Mouse (Mus musculus) embryonic facial prominence, embryonic 13.5 days (tissue): ENCODE measurements around the gene Qrsl1. TPM values are rescaled to one million over a fixed set of nuclear protein-coding genes. Genes with fewer than 3 reads are reported as not detected.
A peak's percentile ranks its signal among the peaks of the same experiment; 100 is the strongest.
"Not testable (repeated sequence)": the region's sequence is repeated elsewhere in the genome, so short reads cannot be mapped to it uniquely, and the experiment has no call there.

ENCODE experiments used
- ATAC-seq: fragments of 200-750 bp; cut with Nextera tagmentation; 2 replicates; pipeline ENCODE4 v1.8.0; 2017; ENCODE audit warnings: low read depth; ENCODE audit not compliant: insufficient number of reproducible peaks, insufficient read depth, low FRiP score, low TSS enrichment
- H3K27ac ChIP-seq: fragments of 300-500 bp; sonication (generic); 2 replicates; pipeline ENCODE4 v1.5.1; 2015; ENCODE audit warnings: moderate library complexity, mild to moderate bottlenecking, inconsistent platforms
- H3K27me3 ChIP-seq: fragments of 300-500 bp; sonication (generic); 2 replicates; pipeline ENCODE4 v1.6.1; 2015; ENCODE audit warnings: mild to moderate bottlenecking, inconsistent platforms
- H3K36me3 ChIP-seq: fragments of 300-500 bp; sonication (generic); 2 replicates; pipeline ENCODE4 v1.6.1; 2015; ENCODE audit warnings: mild to moderate bottlenecking, inconsistent platforms
- H3K4me1 ChIP-seq: fragments of 300-500 bp; sonication (generic); 2 replicates; pipeline ENCODE4 v1.6.1; 2015; ENCODE audit warnings: inconsistent platforms
- H3K4me2 ChIP-seq: fragments of 300-500 bp; sonication (generic); 2 replicates; pipeline ENCODE4 v1.6.1; 2015; ENCODE audit warnings: moderate library complexity, mild to moderate bottlenecking, inconsistent platforms
- H3K4me3 ChIP-seq: fragments of 300-500 bp; sonication (generic); 2 replicates; pipeline ENCODE4 v1.5.1; 2015; ENCODE audit warnings: mild to moderate bottlenecking, inconsistent platforms
- H3K9ac ChIP-seq: fragments of 300-500 bp; sonication (generic); 2 replicates; pipeline ENCODE4 v1.6.1; 2015; ENCODE audit warnings: mild to moderate bottlenecking, inconsistent platforms
- H3K9me3 ChIP-seq: fragments of 300-500 bp; sonication (generic); 2 replicates; pipeline ENCODE4 v1.6.1; 2016; ENCODE audit warnings: inconsistent platforms
- WGBS: fragments of 180-500 bp; shearing (Covaris S2); methylation state at CpG from one replicate; pipeline ENCODE4 v1.1.7; 2015; ENCODE audit warnings: mixed read lengths; 5-methylcytosine and 5-hydroxymethylcytosine counted together
- polyA plus RNA-seq: library from polyadenylated mRNA; unstranded; fragments of >200 nt; fragmentation: Nextera tagmentation; extraction: Ambion mirVana; gene quantifications from 2 replicates; pipeline ENCODE4 v1.2.1, GENCODE M21; 2015

The Qrsl1 gene
- 21.2 and 24.2 TPM in 2 replicates for polyA plus RNA-seq

DNA sequence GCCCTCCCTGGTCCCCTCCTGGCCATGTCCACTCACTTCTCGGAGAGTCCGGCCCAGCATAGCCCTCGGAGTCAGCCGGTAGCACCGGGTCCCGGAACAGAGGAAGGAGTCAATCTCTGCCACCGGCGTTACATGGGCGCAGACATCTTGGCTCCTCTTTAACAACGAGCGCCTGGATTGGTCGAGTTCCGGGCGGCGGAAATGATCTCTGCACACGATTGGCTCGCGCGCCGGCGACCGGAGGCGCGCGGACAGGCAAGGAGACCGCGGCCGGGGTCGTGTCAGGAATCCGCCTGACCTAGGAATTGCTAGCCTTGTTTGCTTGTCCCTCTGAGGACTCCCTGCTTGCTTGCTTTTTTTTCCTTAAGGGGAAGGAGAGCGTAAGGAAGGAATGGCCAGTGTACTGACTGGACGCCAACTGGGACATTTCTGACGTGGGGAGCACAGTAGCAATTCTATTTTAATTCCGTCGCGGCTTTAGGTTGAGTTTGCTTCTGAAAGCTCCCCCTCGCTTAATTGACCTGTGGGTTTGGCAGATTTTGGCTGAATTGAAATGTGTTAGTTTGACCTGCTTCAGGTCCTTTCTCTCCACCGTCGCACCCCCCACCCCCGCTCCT, at the start of gene Qrsl1, which contains the start of gene Rtn4ip1:
Gene Qrsl1, minus strand, starts transcription at position 168 of the 617 bp plus-strand sequence.
Gene Rtn4ip1, plus strand, starts transcription at position 230 of the 617 bp plus-strand sequence.
- Histone ChIP-seq H3K4me3 (peak within 1 kb of the TSS; percentile 80), H3K27me3 (no peaks in the 10 kb centered on the region), H3K9me3 (no peaks in the 10 kb centered on the region), H3K9ac (peak within 1 kb of the TSS; percentile 76), H3K4me2 (peak within 1 kb of the TSS; percentile 77), H3K36me3 (no peaks in the 10 kb centered on the region), H3K27ac (peak within 1 kb of the TSS; percentile 62), H3K4me1 (peaks cover 9% of the 10 kb centered on the region)
- peak; percentile 95 for ATAC-seq
- 1% methylated on average over 40 of the region's 40 CpGs for WGBS

DNA sequence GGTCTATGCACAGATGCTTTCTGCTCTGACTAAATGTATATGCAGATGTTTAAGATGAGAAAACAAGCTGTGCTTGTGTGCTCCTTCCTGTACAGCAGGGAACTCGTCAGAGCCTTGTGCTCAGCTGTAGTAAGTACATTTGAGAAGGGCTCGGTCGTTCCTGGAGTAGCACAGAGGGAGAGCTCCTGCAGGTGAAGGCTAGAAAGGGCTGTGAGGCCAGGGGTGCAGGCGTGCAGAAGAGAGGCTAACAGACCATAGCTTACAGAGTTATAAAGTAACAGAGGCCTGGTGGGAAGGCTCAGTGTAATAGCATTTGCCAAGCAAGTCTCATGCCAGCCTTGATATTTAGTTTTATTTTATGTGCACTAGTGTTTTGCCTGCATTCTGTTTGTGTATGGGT, 43.9 kb upstream of the Qrsl1 start:
- no peak for ATAC-seq
- Histone ChIP-seq H3K9ac (no peak overlapping the region), H3K9me3 (no peaks in the 10 kb centered on the region), H3K4me3 (no peak overlapping the region), H3K4me2 (no peak overlapping the region), H3K27ac (no peak overlapping the region), H3K36me3 (peaks cover 18% of the 10 kb centered on the region), H3K27me3 (no peaks in the 10 kb centered on the region), H3K4me1 (no peaks in the 10 kb centered on the region)
- WGBS, result 77% methylated on average over 4 of the region's 4 CpGs

DNA sequence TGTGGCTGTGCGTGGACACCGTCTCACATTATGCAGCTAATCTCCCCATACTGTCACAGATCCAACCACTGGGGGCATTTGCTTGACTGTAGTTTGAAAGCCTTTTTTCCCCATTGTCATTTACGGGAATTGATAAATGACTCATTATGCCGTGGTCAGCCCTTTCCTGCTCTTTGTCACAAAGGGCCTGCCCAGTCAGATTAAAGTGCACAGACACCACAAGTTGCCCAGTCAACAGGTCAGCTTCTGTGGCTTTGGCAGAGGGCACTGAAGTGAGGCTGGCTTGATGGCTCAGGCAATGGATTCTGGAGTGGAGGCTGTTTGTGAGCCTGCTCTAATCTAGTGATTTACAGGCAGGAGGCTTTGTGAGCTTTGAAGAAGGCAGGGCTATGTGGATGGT, 42.2 kb upstream of the Qrsl1 start:
- ATAC-seq, result no peak

DNA sequence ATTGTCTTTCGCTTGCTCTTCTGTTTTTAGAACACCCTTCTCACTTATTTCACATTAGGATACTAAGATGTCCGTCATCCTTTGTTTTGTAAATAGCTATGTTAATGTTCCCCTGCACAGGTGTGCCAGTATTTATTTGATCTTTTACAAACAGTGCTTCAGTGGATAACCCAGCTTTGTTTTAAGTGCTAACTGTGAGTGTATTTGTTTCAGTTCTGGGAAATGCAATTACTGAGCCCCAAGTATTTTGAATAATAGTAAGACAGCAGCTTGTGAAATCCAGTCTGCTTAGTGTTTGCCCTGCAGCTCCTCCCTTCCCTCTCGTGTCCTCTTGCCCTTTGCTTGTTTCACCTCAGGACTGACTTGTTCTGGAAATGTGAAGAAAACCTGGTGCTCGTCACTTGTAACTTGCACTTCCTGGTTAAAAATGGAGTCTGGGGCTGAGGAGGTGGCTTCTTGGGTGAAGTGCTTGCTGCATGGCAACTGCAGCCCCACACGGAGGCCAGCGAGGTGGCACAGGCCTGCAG, 37.7 kb upstream of the Qrsl1 start:
- Histone ChIP-seq H3K9me3 (no peaks in the 10 kb centered on the region), H3K36me3 (0 out of 2 replicates have a peak, but pooled peaks cover 7% of the 10 kb centered on the region), H3K4me3 (no peak overlapping the region), H3K4me2 (no peak overlapping the region), H3K27me3 (no peaks in the 10 kb centered on the region), H3K9ac (no peak overlapping the region), H3K4me1 (no peaks in the 10 kb centered on the region), H3K27ac (no peak overlapping the region)
- no peak for ATAC-seq
- WGBS, result 79% methylated on average over 6 of the region's 6 CpGs

More for the DNA sequence above, 42.2 kb upstream of the Qrsl1 start:
- no peaks in the 10 kb centered on the region for H3K9me3 ChIP-seq
- H3K27ac ChIP-seq, result no peak overlapping the region
- no peaks in the 10 kb centered on the region for H3K4me1 ChIP-seq
- WGBS, result 70% methylated on average over 4 of the region's 4 CpGs
- no peak overlapping the region for H3K9ac ChIP-seq
- no peak overlapping the region for H3K4me2 ChIP-seq
- no peak overlapping the region for H3K4me3 ChIP-seq
- peaks cover 15% of the 10 kb centered on the region for H3K36me3 ChIP-seq
- no peaks in the 10 kb centered on the region for H3K27me3 ChIP-seq

DNA sequence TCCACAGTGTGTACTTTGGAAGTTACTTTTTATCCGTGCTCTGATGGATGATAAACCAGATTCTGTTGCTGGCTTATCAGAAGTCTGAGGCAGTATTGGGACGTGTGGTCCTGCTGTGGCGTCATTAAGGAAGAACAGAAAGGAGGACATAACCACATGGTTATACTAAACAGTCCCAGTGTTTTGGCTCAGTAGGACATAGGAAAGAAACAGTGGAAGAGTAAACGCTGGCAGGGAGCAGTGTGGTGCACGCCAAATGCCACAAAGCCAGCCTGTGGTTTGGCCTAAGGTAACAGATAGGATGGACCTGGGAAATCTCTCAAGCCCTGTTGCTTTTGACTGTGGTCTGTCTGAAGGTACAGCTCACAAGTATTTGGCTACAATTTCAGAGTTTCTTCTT, 27.1 kb upstream of the Qrsl1 start:
- no peak overlapping the region for H3K4me3 ChIP-seq
- 69% methylated on average over 5 of the region's 5 CpGs for WGBS
- ATAC-seq, result no peak
- no peak overlapping the region for H3K4me2 ChIP-seq
- no peaks in the 10 kb centered on the region for H3K4me1 ChIP-seq
- no peak overlapping the region for H3K9ac ChIP-seq
- H3K9me3 ChIP-seq, result no peaks in the 10 kb centered on the region
- H3K27me3 ChIP-seq, result no peaks in the 10 kb centered on the region
- H3K27ac ChIP-seq, result no peak overlapping the region
- H3K36me3 ChIP-seq, result peaks cover 4% of the 10 kb centered on the region; the same call in 1 of the 2 replicates

DNA sequence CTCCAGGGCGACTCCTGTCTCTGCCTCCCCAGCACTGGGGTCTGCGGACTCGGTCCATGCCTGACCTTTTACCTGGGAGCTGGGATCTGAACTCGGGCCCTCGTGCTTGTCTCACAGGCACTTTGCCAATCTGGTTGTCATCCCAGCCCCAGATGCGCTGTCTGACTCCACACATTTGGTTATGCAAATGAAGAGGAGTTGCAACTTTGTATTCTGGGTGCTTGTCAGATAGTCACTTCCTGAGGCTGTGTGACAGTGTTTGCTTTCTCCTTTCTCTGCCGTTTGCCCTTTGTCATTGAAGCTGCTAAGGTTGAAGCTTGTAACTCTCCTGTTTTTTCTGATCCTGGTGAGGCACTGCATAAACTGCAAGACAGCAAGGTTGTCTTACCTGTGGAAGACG, 26.2 kb upstream of the Qrsl1 start:
- ATAC-seq, result no peak
- Histone ChIP-seq H3K4me3 (no peak overlapping the region), H3K27me3 (no peaks in the 10 kb centered on the region), H3K36me3 (peaks cover 8% of the 10 kb centered on the region), H3K9ac (no peak overlapping the region), H3K4me1 (no peaks in the 10 kb centered on the region), H3K9me3 (no peaks in the 10 kb centered on the region), H3K27ac (no peak overlapping the region), H3K4me2 (no peak overlapping the region)
- 85% methylated on average over 8 of the region's 8 CpGs for WGBS

DNA sequence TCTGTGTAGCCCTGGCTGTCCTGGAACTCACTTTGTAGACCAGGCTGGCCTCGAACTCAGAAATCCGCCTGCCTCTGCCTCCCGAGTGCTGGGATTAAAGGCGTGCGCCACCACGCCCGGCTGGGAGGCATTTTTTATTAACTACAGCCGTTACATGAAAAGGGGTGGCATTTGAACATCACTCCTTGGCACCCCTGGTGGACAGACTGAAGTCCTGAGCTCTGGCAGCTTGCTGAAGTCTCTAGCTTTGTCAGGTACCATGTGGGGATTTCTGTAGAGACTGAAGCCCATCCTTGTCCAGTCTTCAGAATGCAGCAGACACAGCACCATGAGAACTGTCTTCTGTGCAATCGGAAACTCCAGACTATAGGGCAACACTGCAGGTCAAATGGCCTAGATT, 24.2 kb upstream of the Qrsl1 start:
- not testable (repeated sequence) for H3K9ac ChIP-seq, H3K27me3 ChIP-seq, H3K4me1 ChIP-seq, H3K36me3 ChIP-seq, H3K4me3 ChIP-seq, H3K4me2 ChIP-seq, ATAC-seq, H3K9me3 ChIP-seq, H3K27ac ChIP-seq
- WGBS, result 91% methylated on average over 9 of the region's 9 CpGs

DNA sequence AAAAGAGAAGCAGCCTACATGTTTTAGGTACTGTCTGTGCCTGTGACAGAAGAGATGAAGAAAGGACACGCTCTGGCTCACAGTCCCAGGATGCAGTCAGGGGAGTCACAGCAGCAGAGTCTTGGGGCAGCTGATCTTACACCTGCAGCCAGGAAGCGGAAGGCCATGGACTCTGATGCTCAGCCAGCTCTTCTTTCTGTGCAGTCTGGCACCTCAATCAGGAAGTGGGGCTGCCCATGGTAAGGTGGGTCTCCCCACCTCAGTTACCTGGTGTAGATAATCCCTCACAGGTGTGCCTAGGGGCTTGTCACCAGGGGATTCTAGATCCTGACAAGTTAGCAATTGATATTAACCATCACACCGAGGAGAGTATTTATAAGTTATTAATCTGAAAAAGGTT, 21.6 kb upstream of the Qrsl1 start:
- Histone ChIP-seq H3K9ac (no peak overlapping the region), H3K36me3 (peaks cover 4% of the 10 kb centered on the region; the same call in 1 of the 2 replicates), H3K4me3 (no peak overlapping the region), H3K27me3 (no peaks in the 10 kb centered on the region), H3K4me2 (no peak overlapping the region), H3K9me3 (no peaks in the 10 kb centered on the region), H3K4me1 (no peaks in the 10 kb centered on the region), H3K27ac (no peak overlapping the region)
- ATAC-seq, result no peak
- WGBS, result 92% methylated on average over 3 of the region's 3 CpGs

DNA sequence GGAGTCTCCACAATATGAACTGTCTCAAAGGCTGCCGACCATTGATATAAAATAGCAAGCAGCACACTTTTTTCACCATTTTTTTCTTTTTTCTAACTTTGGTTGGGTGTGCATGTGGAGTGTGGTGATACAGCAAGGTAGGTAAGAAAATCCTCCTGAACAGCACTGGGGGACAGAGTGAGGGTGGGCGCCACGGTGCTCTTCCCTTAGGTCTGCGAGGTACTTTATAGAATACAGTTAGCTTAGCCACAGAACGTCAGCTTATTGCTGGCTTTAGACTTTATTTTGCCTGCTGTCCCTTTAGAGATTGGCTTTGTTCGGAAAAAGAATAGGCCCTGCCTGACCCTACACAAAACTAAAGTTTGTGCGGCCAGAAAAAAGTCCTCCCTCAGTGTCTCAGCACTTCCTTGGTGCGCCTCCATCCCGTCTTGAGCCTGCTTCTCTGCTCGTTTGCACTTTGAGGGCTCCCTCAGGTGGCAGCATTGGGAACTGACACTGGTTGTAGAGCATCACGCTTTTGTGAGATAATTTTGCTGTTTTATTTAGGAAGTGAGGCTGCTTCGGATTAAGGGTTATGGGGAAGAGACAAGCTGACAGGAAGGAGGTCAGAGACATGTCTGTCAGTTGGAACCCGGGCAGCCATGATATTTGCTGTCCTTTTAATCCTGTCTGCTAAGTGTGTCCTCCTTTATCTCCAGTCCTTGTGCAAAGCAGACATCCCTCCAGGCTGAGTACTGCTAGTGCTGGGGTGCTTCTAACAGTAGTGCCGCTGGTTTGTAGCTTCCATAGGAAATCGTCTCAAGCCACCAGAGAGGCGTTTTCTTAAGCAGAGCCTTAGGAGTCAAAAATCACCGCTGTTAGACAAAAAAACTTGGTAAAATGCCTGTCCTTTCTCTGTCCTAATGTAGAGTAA, 17.4 kb upstream of the Qrsl1 start:
- WGBS, result 35% methylated on average over 17 of the region's 17 CpGs
- H3K36me3 ChIP-seq, result peaks cover 4% of the 10 kb centered on the region; the same call in 1 of the 2 replicates
- H3K27me3 ChIP-seq, result no peaks in the 10 kb centered on the region
- no peak overlapping the region for H3K4me2 ChIP-seq
- no peak for ATAC-seq
- no peaks in the 10 kb centered on the region for H3K4me1 ChIP-seq
- H3K27ac ChIP-seq, result no peak overlapping the region
- no peaks in the 10 kb centered on the region for H3K9me3 ChIP-seq
- no peak overlapping the region for H3K4me3 ChIP-seq
- H3K9ac ChIP-seq, result no peak overlapping the region

DNA sequence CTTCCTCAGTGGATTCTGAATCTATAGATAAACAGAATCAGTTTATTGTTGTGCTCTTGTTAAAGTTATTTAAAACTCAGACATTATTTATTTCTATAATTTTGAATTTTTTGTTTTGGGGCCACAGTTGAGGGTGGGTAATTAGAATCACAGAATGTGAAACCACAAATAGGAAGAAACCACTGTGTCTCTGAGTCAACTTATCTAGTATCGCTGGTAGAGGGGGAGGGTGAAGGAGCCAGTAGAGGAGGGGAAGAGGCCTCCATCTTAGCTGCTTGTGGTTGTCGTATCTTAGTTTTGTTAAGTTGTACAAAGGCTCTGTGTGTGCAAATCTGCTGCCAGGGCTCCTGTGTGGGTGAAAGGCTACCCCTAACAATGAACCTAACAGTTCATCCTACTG, 15.2 kb upstream of the Qrsl1 start:
- Histone ChIP-seq H3K4me1 (no peaks in the 10 kb centered on the region), H3K27ac (no peak overlapping the region), H3K4me2 (no peak overlapping the region), H3K9me3 (no peaks in the 10 kb centered on the region), H3K4me3 (no peak overlapping the region), H3K9ac (no peak overlapping the region), H3K27me3 (no peaks in the 10 kb centered on the region), H3K36me3 (no peaks in the 10 kb centered on the region)
- ATAC-seq, result no peak
- 70% methylated on average over 2 of the region's 2 CpGs for WGBS

DNA sequence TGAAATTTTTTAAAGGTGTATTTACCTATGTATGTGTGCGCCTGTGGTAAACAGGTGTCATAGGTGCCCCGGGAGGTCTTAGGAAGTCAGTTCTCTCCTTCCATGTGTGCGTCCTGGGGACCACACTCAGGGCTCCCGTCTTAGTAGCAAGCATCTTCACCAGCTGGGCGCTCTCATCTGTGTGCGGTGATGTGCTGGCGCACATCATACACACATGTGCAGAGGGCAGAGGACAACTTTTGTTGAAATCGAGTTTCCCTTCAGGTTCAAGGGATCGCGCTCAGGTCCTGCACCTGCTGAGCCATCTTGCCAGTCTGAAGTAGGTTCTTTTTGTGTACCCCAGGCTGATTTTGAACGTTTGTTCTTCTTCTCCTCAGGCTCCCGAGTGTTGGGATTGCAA, 14.6 kb upstream of the Qrsl1 start:
- 85% methylated on average over 12 of the region's 12 CpGs for WGBS
- H3K4me3 ChIP-seq, result no peak overlapping the region
- no peaks in the 10 kb centered on the region for H3K27me3 ChIP-seq
- H3K36me3 ChIP-seq, result no peaks in the 10 kb centered on the region
- no peaks in the 10 kb centered on the region for H3K4me1 ChIP-seq
- no peak for ATAC-seq
- H3K9me3 ChIP-seq, result no peaks in the 10 kb centered on the region
- H3K27ac ChIP-seq, result no peak overlapping the region
- no peak overlapping the region for H3K9ac ChIP-seq
- no peak overlapping the region for H3K4me2 ChIP-seq
